Mouse (Mus musculus): Measurements from ENCODE around the gene Zfyve21. TPM values are rescaled to one million over a fixed set of nuclear protein-coding genes. Genes with fewer than 3 reads are reported as not detected.

Gene Zfyve21
- polyA plus RNA-seq, 1 experiment from 2014 or later: 95.6 TPM

- Histone ChIP-seq H3K4me2 (no peak overlapping the region), H3K9me3 (ENCODE audit: control insufficient read depth, low read length) (no peaks in the 10 kb centered on the region), H3K4me3 (ENCODE audit: low read depth, low read length) (no peak overlapping the region), H3K27me3 (replicated peaks; ENCODE audit: control insufficient read depth, insufficient read depth, low read length) (no peaks in the 10 kb centered on the region), H3K27ac (ENCODE audit: low read depth, low read length) (no peak overlapping the region), H3K4me1 (replicated peaks; ENCODE audit: control insufficient read depth, insufficient read depth, low read length) (peaks cover 42% of the 10 kb centered on the region), H3K9ac (ENCODE audit: low read depth, low read length) (no peak overlapping the region), H3K36me3 (ENCODE audit: control insufficient read depth, insufficient read depth, low read length) (peaks cover 8% of the 10 kb centered on the region; the same call in 1 of the 2 replicates)
- no peak for DNase-seq (ENCODE audit: low spot score)
- no peak for ATAC-seq (replicated peaks; ENCODE audit: low FRiP score)
- 85% methylated on average over 13 of the region's 13 CpGs for WGBS
Measured at GRCm38 (mm10) chr12:111812075-111812474, 1.9 kb upstream of the Zfyve21 start.

DNA sequence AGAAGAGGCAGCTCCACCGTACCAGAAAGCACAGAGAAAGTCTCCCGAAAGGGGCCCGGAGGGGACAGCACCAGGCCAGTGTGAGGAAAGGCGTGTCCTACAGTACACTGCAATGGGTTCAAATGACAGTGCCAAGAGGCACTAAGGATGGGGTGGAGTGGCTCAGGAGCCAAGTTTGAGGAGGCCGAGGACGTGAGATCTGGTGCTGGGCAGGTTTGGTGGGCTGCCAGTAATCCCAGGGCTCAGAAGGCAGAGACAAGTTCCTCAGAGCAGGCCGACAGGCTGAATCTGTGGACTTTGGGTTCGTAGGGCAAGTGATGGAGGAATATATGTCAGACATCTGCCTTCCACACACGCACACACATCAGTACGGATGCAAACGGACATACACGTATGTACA lies 1.4 kb upstream of the Zfyve21 start:
- no peaks in the 10 kb centered on the region for H3K27me3 ChIP-seq (replicated peaks; ENCODE audit: control insufficient read depth, insufficient read depth, low read length)
- DNase-seq (ENCODE audit: low spot score) (no peak), ATAC-seq (replicated peaks; ENCODE audit: low FRiP score) (no peak)
- peak overlapping the region; percentile 83 for H3K4me2 ChIP-seq
- H3K27ac ChIP-seq (ENCODE audit: low read depth, low read length): no peak overlapping the region
- H3K9me3 ChIP-seq (ENCODE audit: control insufficient read depth, low read length): no peaks in the 10 kb centered on the region
- peaks cover 47% of the 10 kb centered on the region for H3K4me1 ChIP-seq (replicated peaks; ENCODE audit: control insufficient read depth, insufficient read depth, low read length)
- WGBS: 71% methylated on average over 12 of the region's 12 CpGs
- peaks cover 8% of the 10 kb centered on the region; the same call in 1 of the 2 replicates for H3K36me3 ChIP-seq (ENCODE audit: control insufficient read depth, insufficient read depth, low read length)
- H3K4me3 ChIP-seq (ENCODE audit: low read depth, low read length): peak overlapping the region; percentile 72
- peak overlapping the region; percentile 74 for H3K9ac ChIP-seq (ENCODE audit: low read depth, low read length)

- peak overlapping the region; percentile 83 for H3K4me2 ChIP-seq
- ATAC-seq (replicated peaks; ENCODE audit: low FRiP score) (no peak), DNase-seq (ENCODE audit: low spot score) (no peak)
- peak overlapping the region; percentile 55 for H3K27ac ChIP-seq (ENCODE audit: low read depth, low read length)
- peak overlapping the region; percentile 74 for H3K9ac ChIP-seq (ENCODE audit: low read depth, low read length)
- WGBS: 4% methylated on average over 27 of the region's 27 CpGs
- H3K27me3 ChIP-seq (replicated peaks; ENCODE audit: control insufficient read depth, insufficient read depth, low read length): no peaks in the 10 kb centered on the region
- peak overlapping the region; percentile 72 for H3K4me3 ChIP-seq (ENCODE audit: low read depth, low read length)
- H3K9me3 ChIP-seq (ENCODE audit: control insufficient read depth, low read length): no peaks in the 10 kb centered on the region
- peaks cover 7% of the 10 kb centered on the region; the same call in 1 of the 2 replicates for H3K36me3 ChIP-seq (ENCODE audit: control insufficient read depth, insufficient read depth, low read length)
- H3K4me1 ChIP-seq (replicated peaks; ENCODE audit: control insufficient read depth, insufficient read depth, low read length): peaks cover 54% of the 10 kb centered on the region
Measured at GRCm38 (mm10) chr12:111813111-111813765, 732 bp upstream of the Zfyve21 start.

GRCm38 (mm10) chr12:111814769-111815762 lies 1.1 kb downstream of the Zfyve21 start:
- Histone ChIP-seq H3K36me3 (ENCODE audit: control insufficient read depth, insufficient read depth, low read length) (peaks cover 3% of the 10 kb centered on the region; the same call in 1 of the 2 replicates), H3K4me2 (peak overlapping the region; percentile 71), H3K4me3 (ENCODE audit: low read depth, low read length) (peak overlapping the region; percentile 79), H3K9ac (ENCODE audit: low read depth, low read length) (peak overlapping the region; percentile 85), H3K27ac (ENCODE audit: low read depth, low read length) (peak overlapping the region; percentile 91), H3K4me1 (replicated peaks; ENCODE audit: control insufficient read depth, insufficient read depth, low read length) (peaks cover 62% of the 10 kb centered on the region), H3K27me3 (replicated peaks; ENCODE audit: control insufficient read depth, insufficient read depth, low read length) (no peaks in the 10 kb centered on the region), H3K9me3 (ENCODE audit: control insufficient read depth, low read length) (no peaks in the 10 kb centered on the region)
- DNase-seq (ENCODE audit: low spot score) (no peak), ATAC-seq (replicated peaks; ENCODE audit: low FRiP score) (no peak)
- 29% methylated on average over 19 of the region's 19 CpGs for WGBS

GRCm38 (mm10) chr12:111816528-111816927 lies 2.6 kb downstream of the Zfyve21 start:
- H3K9me3 ChIP-seq (ENCODE audit: control insufficient read depth, low read length): no peaks in the 10 kb centered on the region
- H3K9ac ChIP-seq (ENCODE audit: low read depth, low read length): peak overlapping the region; percentile 85
- peaks cover 66% of the 10 kb centered on the region for H3K4me1 ChIP-seq (replicated peaks; ENCODE audit: control insufficient read depth, insufficient read depth, low read length)
- H3K36me3 ChIP-seq (ENCODE audit: control insufficient read depth, insufficient read depth, low read length): peaks cover 6% of the 10 kb centered on the region; the same call in 1 of the 2 replicates
- no peaks in the 10 kb centered on the region for H3K27me3 ChIP-seq (replicated peaks; ENCODE audit: control insufficient read depth, insufficient read depth, low read length)
- ATAC-seq (replicated peaks; ENCODE audit: low FRiP score) (no peak), DNase-seq (ENCODE audit: low spot score) (no peak)
- H3K4me3 ChIP-seq (ENCODE audit: low read depth, low read length): peak overlapping the region; percentile 79
- peak overlapping the region; percentile 71 for H3K4me2 ChIP-seq
- 60% methylated on average over 13 of the region's 13 CpGs for WGBS
- H3K27ac ChIP-seq (ENCODE audit: low read depth, low read length): peak overlapping the region; percentile 91

- Histone ChIP-seq H3K9ac (ENCODE audit: low read depth, low read length) (peak overlapping the region; percentile 85), H3K9me3 (ENCODE audit: control insufficient read depth, low read length) (no peaks in the 10 kb centered on the region), H3K4me1 (replicated peaks; ENCODE audit: control insufficient read depth, insufficient read depth, low read length) (peaks cover 65% of the 10 kb centered on the region), H3K36me3 (ENCODE audit: control insufficient read depth, insufficient read depth, low read length) (peaks cover 6% of the 10 kb centered on the region; the same call in 1 of the 2 replicates), H3K4me3 (ENCODE audit: low read depth, low read length) (peak overlapping the region; percentile 79), H3K4me2 (peak overlapping the region; percentile 71), H3K27me3 (replicated peaks; ENCODE audit: control insufficient read depth, insufficient read depth, low read length) (no peaks in the 10 kb centered on the region), H3K27ac (ENCODE audit: low read depth, low read length) (peak overlapping the region; percentile 91)
- DNase-seq (ENCODE audit: low spot score): peak; percentile 54
- ATAC-seq (replicated peaks; ENCODE audit: low FRiP score): peak; percentile 63
- 17% methylated on average over 9 of the region's 9 CpGs for WGBS
Measured at GRCm38 (mm10) chr12:111816967-111817366, 3.0 kb downstream of the Zfyve21 start.

DNA sequence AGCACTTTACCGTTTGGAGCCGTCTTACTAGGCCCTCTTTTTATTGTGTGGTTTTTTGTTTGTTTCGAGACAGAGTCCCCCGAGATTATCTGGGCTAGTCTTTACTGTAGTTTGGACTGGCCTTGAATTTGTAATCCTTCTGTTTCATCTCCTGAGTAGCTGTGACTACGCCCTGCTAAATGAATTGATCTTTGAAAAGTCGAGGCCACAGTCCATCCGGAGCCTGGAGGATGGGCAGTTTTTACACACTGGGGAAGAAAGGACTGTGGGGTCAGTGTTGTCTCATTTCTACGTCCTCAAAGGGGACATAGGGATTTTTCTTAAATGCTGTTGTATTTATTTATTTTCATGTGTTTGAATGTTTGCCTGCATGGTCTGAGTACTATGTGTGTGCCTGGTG lies 4.0 kb downstream of the Zfyve21 start:
- WGBS: 80% methylated on average over 8 of the region's 8 CpGs
- H3K36me3 ChIP-seq (ENCODE audit: control insufficient read depth, insufficient read depth, low read length): peaks cover 6% of the 10 kb centered on the region; the same call in 1 of the 2 replicates
- peak overlapping the region; percentile 91; the same call in 1 of the 2 replicates for H3K27ac ChIP-seq (ENCODE audit: low read depth, low read length)
- H3K9me3 ChIP-seq (ENCODE audit: control insufficient read depth, low read length): no peaks in the 10 kb centered on the region
- peak overlapping the region; percentile 25; the same call in 1 of the 2 replicates for H3K9ac ChIP-seq (ENCODE audit: low read depth, low read length)
- H3K4me3 ChIP-seq (ENCODE audit: low read depth, low read length): no peak overlapping the region
- ATAC-seq (replicated peaks; ENCODE audit: low FRiP score): no peak
- no peak for DNase-seq (ENCODE audit: low spot score)
- no peaks in the 10 kb centered on the region for H3K27me3 ChIP-seq (replicated peaks; ENCODE audit: control insufficient read depth, insufficient read depth, low read length)
- H3K4me1 ChIP-seq (replicated peaks; ENCODE audit: control insufficient read depth, insufficient read depth, low read length): peaks cover 59% of the 10 kb centered on the region
- H3K4me2 ChIP-seq: peak overlapping the region; percentile 32; the same call in 1 of the 2 replicates

DNA sequence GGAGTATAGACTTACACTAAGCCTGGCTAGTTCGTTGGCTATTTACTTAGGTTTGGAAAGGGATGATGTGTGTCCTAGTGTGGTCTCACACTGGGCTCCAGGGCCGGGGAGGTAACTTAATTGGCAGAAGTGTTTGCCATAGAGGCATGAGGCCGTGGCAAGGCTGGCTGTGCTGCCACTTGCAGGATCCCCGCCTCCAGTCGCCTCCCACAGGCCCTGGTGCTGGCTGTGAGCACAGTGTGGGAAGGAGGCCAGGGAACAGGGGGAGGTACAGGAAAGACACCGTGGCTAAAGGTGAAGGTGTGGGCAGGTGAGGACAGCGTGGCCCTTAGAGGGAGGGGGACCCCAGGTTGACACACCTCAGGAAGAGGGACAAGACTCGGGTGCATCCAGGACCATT lies 6.0 kb downstream of the Zfyve21 start:
- Histone ChIP-seq H3K4me2 (no peak overlapping the region), H3K36me3 (ENCODE audit: control insufficient read depth, insufficient read depth, low read length) (peaks cover 20% of the 10 kb centered on the region), H3K4me1 (replicated peaks; ENCODE audit: control insufficient read depth, insufficient read depth, low read length) (peaks cover 57% of the 10 kb centered on the region), H3K4me3 (ENCODE audit: low read depth, low read length) (no peak overlapping the region), H3K9me3 (ENCODE audit: control insufficient read depth, low read length) (no peaks in the 10 kb centered on the region), H3K9ac (ENCODE audit: low read depth, low read length) (no peak overlapping the region), H3K27me3 (replicated peaks; ENCODE audit: control insufficient read depth, insufficient read depth, low read length) (no peaks in the 10 kb centered on the region), H3K27ac (ENCODE audit: low read depth, low read length) (no peak overlapping the region)
- no peak for ATAC-seq (replicated peaks; ENCODE audit: low FRiP score)
- no peak for DNase-seq (ENCODE audit: low spot score)
- 82% methylated on average over 8 of the region's 8 CpGs for WGBS
